Mouse (Mus musculus): ENCODE measurements around the gene Dhx57. TPM values are rescaled to one million over a fixed set of nuclear protein-coding genes. Genes with fewer than 3 reads are reported as not detected.

Dhx57 gene
- total RNA-seq, 1 experiment from 2014 or later = 12.9 TPM

DNA sequence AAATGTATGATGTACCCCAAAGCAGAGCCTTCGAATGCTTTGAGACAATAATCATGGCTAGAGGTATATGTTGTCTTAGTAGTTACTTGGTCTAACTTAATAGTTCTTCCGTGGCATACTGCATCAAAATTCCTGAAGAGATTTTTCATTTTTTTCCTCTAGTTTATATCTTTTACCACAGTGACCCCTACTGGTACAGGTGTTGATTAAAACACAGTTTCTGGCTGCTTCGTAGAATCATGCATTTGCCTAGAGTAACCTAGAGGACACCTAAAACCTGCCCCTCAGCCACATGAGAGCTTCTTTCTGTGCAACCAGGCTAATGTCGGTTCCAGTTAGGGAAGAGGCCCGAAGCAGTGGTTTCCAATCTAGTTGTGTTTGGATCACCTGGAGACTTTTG is 97.2 kb downstream of the Dhx57 start:
- DNase-seq = no peak

Other genes with a start within 250 kb of the Dhx57 start
- 50.6 and 54.1 TPM in 2 replicates for gene Hnrnpll, start 228.1 kb downstream of the Dhx57 start, total RNA-seq (2021)
- 21.6 and 27.1 TPM in 2 replicates for gene Galm, start 163.0 kb downstream of the Dhx57 start, total RNA-seq (2021)
- 123 and 131 TPM in 2 replicates for gene Srsf7, start 83.2 kb downstream of the Dhx57 start, total RNA-seq (2021)
- gene Ttc39d, start 83.0 kb downstream of the Dhx57 start, total RNA-seq (2021) = 0.15 TPM in 1 of 2 replicates, not detected in the other
- 8.7 and 9.3 TPM in 2 replicates for gene Gemin6, start 66.0 kb downstream of the Dhx57 start, total RNA-seq (2021)
- 12.7 and 17.2 TPM in 2 replicates for gene Morn2, start 273 bp downstream of the Dhx57 start, total RNA-seq (2021)
- gene Arhgef33, start 16.9 kb upstream of the Dhx57 start, total RNA-seq (2021) = 1.1 and 2.0 TPM in 2 replicates
- gene Gm10190, start 83.1 kb upstream of the Dhx57 start, total RNA-seq (2021) = 1.4 TPM in 1 of 2 replicates, not detected in the other
- 24.3 and 24.5 TPM in 2 replicates for gene Sos1, start 190.0 kb upstream of the Dhx57 start, total RNA-seq (2021)

Measured in adrenal gland, postnatal 14 days (tissue).